Mouse (Mus musculus) ES-E14 (cell line): ENCODE results near the gene Shld2.

Source experiments
- CHD2 ChIP-seq: IDR thresholded peaks from 2 replicates; pipeline ENCODE4 v1.6.1; 2014; ENCODE audit warnings: mild to moderate bottlenecking, low read depth, low read length, inconsistent platforms
- HCFC1 ChIP-seq: IDR thresholded peaks from 2 replicates; pipeline ENCODE4 v1.6.1; 2012; ENCODE audit warnings: low read length, inconsistent platforms, borderline replicate concordance; ENCODE audit not compliant: insufficient read depth
- MAFK ChIP-seq: IDR thresholded peaks from 2 replicates; pipeline ENCODE4 v1.6.1; 2014; ENCODE audit warnings: mild to moderate bottlenecking, low read depth, low read length, inconsistent platforms; ENCODE audit not compliant: insufficient read depth
- ZC3H11A ChIP-seq: IDR thresholded peaks from 2 replicates; pipeline ENCODE4 v1.6.1; 2012; ENCODE audit warnings: low read depth, mild to moderate bottlenecking, inconsistent platforms, low read length, borderline replicate concordance
- ZNF384 ChIP-seq: IDR thresholded peaks from 2 replicates; pipeline ENCODE4 v1.6.1; 2012; ENCODE audit warnings: low read depth, low read length, inconsistent platforms

- TF ChIP-seq CHD2 (no peak), MAFK (no peak), ZNF384 (no peak), ZC3H11A (no peak), HCFC1 (no peak)
Measured at GRCm38 (mm10) chr14:34303265-34303680, 7.0 kb downstream of the Shld2 start.
